Mouse (Mus musculus) urinary bladder, postnatal 10 days (tissue): ENCODE data around the gene Eps8l3.
"Not testable (repeated sequence)": the region's sequence is repeated elsewhere in the genome, so short reads cannot be mapped to it uniquely, and the experiment has no call there.

ENCODE experiments used
- DNase-seq: peaks from one replicate; pipeline ENCODE4 v3.0.0; 2022; ENCODE audit warnings: low spot score

Gene Eps8l3

GRCm38 (mm10) chr3:107853232-107854181 is 23.5 kb upstream of the Eps8l3 start:
- no peak for DNase-seq

- DNase-seq, result no peak
These were observed 21.7 kb upstream of the Eps8l3 start for GRCm38 (mm10) chr3:107855368-107855767.

- DNase-seq, result no peak
These were observed 19.4 kb upstream of the Eps8l3 start for GRCm38 (mm10) chr3:107857646-107858045.

- not testable (repeated sequence) for DNase-seq
These were observed 15.5 kb upstream of the Eps8l3 start for GRCm38 (mm10) chr3:107861483-107861882.

GRCm38 (mm10) chr3:107862471-107862870 is 14.6 kb upstream of the Eps8l3 start:
- DNase-seq, result no peak

GRCm38 (mm10) chr3:107863471-107863870 is 13.6 kb upstream of the Eps8l3 start:
- no peak for DNase-seq

- DNase-seq, result peak; percentile 61
These were observed 13.0 kb upstream of the Eps8l3 start for GRCm38 (mm10) chr3:107863898-107864603.

- no peak for DNase-seq
These were observed 11.5 kb upstream of the Eps8l3 start for GRCm38 (mm10) chr3:107865364-107866091.

GRCm38 (mm10) chr3:107867086-107867485 is 9.9 kb upstream of the Eps8l3 start:
- DNase-seq, result peak; percentile 51

GRCm38 (mm10) chr3:107868452-107868851 is 8.6 kb upstream of the Eps8l3 start:
- DNase-seq, result no peak

GRCm38 (mm10) chr3:107869097-107869496 is 7.9 kb upstream of the Eps8l3 start:
- no peak for DNase-seq

GRCm38 (mm10) chr3:107869925-107870324 is 7.1 kb upstream of the Eps8l3 start:
- DNase-seq, result no peak

GRCm38 (mm10) chr3:107873335-107874251 is 3.4 kb upstream of the Eps8l3 start:
- DNase-seq, result no peak

- no peak for DNase-seq
These were observed 1.8 kb upstream of the Eps8l3 start for GRCm38 (mm10) chr3:107875231-107875630.

GRCm38 (mm10) chr3:107877747-107878736 is 1.0 kb downstream of the Eps8l3 start:
- DNase-seq, result no peak

GRCm38 (mm10) chr3:107887674-107888495 is 10.9 kb downstream of the Eps8l3 start:
- DNase-seq, result no peak

GRCm38 (mm10) chr3:107889236-107889635 is 12.2 kb downstream of the Eps8l3 start:
- not testable (repeated sequence) for DNase-seq

- no peak for DNase-seq
These were observed 18.2 kb downstream of the Eps8l3 start for GRCm38 (mm10) chr3:107895194-107895719.
